Mouse (Mus musculus) heart, postnatal 0 days (tissue): ENCODE measurements around the gene 6030468B19Rik. TPM values are rescaled to one million over a fixed set of nuclear protein-coding genes. Genes with fewer than 3 reads are reported as not detected.

Experiments used
- ATAC-seq: fragments of 200-750 bp; cut with Nextera tagmentation; 2 replicates; pipeline ENCODE4 v1.8.0; 2017; ENCODE audit warnings: low read depth, moderate number of reproducible peaks, moderate library complexity; ENCODE audit not compliant: insufficient read depth
- DNase-seq: peaks from one replicate; pipeline ENCODE4 v3.0.0-alpha.2; 2016; ENCODE audit warnings: low spot score
- H3K27ac ChIP-seq: fragments of 300-500 bp; sonication (generic); 2 replicates; pipeline ENCODE4 v1.5.1; 2014; ENCODE audit warnings: low read depth, mild to moderate bottlenecking
- H3K27me3 ChIP-seq: fragments of 300-500 bp; sonication (generic); 2 replicates; pipeline ENCODE4 v1.6.1; 2014; ENCODE audit warnings: low read length, mixed read lengths; ENCODE audit not compliant: control insufficient read depth, insufficient read depth
- H3K36me3 ChIP-seq: fragments of 300-500 bp; sonication (generic); replicated peaks from 2 replicates; pipeline ENCODE4 v1.6.1; 2014; ENCODE audit warnings: low read length, mixed read lengths; ENCODE audit not compliant: control insufficient read depth, insufficient read depth
- H3K4me1 ChIP-seq: fragments of 300-500 bp; sonication (generic); 2 replicates; pipeline ENCODE4 v1.6.1; 2014; ENCODE audit warnings: antibody characterized with exemption; ENCODE audit not compliant: control insufficient read depth, insufficient read depth
- H3K4me2 ChIP-seq: fragments of 300-500 bp; sonication (generic); 2 replicates; pipeline ENCODE4 v1.6.1; 2014; ENCODE audit warnings: low read depth, mild to moderate bottlenecking, low read length, moderate library complexity
- H3K4me3 ChIP-seq: fragments of 300-500 bp; sonication (generic); 2 replicates; pipeline ENCODE4 v1.5.1; 2014; ENCODE audit warnings: low read depth, low read length
- H3K9ac ChIP-seq: fragments of 300-500 bp; sonication (generic); replicated peaks from 2 replicates; pipeline ENCODE4 v1.6.1; 2014; ENCODE audit warnings: low read depth, low read length, mixed read lengths
- H3K9me3 ChIP-seq: fragments of 300-500 bp; sonication (generic); replicated peaks from 2 replicates; pipeline ENCODE4 v1.6.1; 2016; ENCODE audit warnings: low read length; ENCODE audit not compliant: control insufficient read depth
- CTCF ChIP-seq: IDR thresholded peaks from 2 replicates; pipeline ENCODE4 v1.5.1; 2016; ENCODE audit warnings: antibody characterized with exemption, control low read depth, low read depth
- EP300 ChIP-seq: IDR thresholded peaks from 2 replicates; pipeline ENCODE4 v1.6.1; 2016; ENCODE audit warnings: antibody characterized with exemption, low read depth
- WGBS: fragments of 180-500 bp; shearing (Covaris S2); extraction: QIAGEN DNeasy Blood & Tissue Kit; methylation state at CpG from one replicate; pipeline ENCODE4 v1.1.7; 2014; 5-methylcytosine and 5-hydroxymethylcytosine counted together
- polyA plus RNA-seq: library from polyadenylated mRNA; unstranded; fragments of >200 nt; fragmentation: Nextera tagmentation; extraction: Ambion mirVana; gene quantifications from 2 replicates; pipeline ENCODE4 v1.2.1, GENCODE M21; 2015
- total RNA-seq: library from RNA; depleted of rRNA; stranded (reverse); fragments of >200 nt; gene quantifications from 2 replicates; pipeline ENCODE4 v1.2.3, GENCODE M21; 2014; ENCODE audit warnings: low replicate concordance

6030468B19Rik gene
- total and polyA plus RNA-seq, 2 experiments from 2014 or later = not detected

- peak overlapping the region; percentile 54 for H3K4me3 ChIP-seq
- 0% methylated on average over 17 of the region's 17 CpGs for WGBS
- no peak for ATAC-seq
These were observed 17.3 kb upstream of the 6030468B19Rik start for GRCm38 (mm10) chr11:117780199-117780515.

GRCm38 (mm10) chr11:117780582-117781111, 16.8 kb upstream of the 6030468B19Rik start:
- H3K4me1 ChIP-seq = peaks cover 30% of the 10 kb centered on the region
- TF ChIP-seq EP300 = no peak
- TF ChIP-seq CTCF = no peak; the same call in 1 of the 2 replicates
- ATAC-seq (peak; percentile 78), DNase-seq (peak; percentile 89)
- H3K9me3 ChIP-seq = no peaks in the 10 kb centered on the region
- peaks cover 17% of the 10 kb centered on the region for H3K36me3 ChIP-seq
- WGBS = under 1% methylated on average over 19 of the region's 19 CpGs
- H3K4me2 ChIP-seq = peak overlapping the region; percentile 88
- no peaks in the 10 kb centered on the region for H3K27me3 ChIP-seq
- H3K27ac ChIP-seq = peak overlapping the region; percentile 97
- peak overlapping the region; percentile 54 for H3K4me3 ChIP-seq
- H3K9ac ChIP-seq = peak overlapping the region; percentile 64

More at GRCm38 (mm10) chr11:117780199-117780515, 17.3 kb upstream of the 6030468B19Rik start:
- H3K27ac ChIP-seq = peak overlapping the region; percentile 97
- peak overlapping the region; percentile 64 for H3K9ac ChIP-seq
- H3K27me3 ChIP-seq = no peaks in the 10 kb centered on the region
- H3K4me1 ChIP-seq = peaks cover 30% of the 10 kb centered on the region
- H3K4me2 ChIP-seq = peak overlapping the region; percentile 88
- no peak for DNase-seq
- H3K9me3 ChIP-seq = no peaks in the 10 kb centered on the region
- peaks cover 17% of the 10 kb centered on the region for H3K36me3 ChIP-seq
- TF ChIP-seq EP300 (no peak), CTCF (no peak)

- no peaks in the 10 kb centered on the region for H3K9me3 ChIP-seq
- no peak for ATAC-seq
- H3K4me1 ChIP-seq = peaks cover 30% of the 10 kb centered on the region
- DNase-seq = peak; percentile 64
- H3K27me3 ChIP-seq = no peaks in the 10 kb centered on the region
- peak overlapping the region; percentile 64; the same call in 1 of the 2 replicates for H3K9ac ChIP-seq
- peak overlapping the region; percentile 97 for H3K27ac ChIP-seq
- no peak for TF ChIP-seq CTCF
- TF ChIP-seq EP300 = no peak; the same call in 1 of the 2 replicates
- H3K36me3 ChIP-seq = peaks cover 11% of the 10 kb centered on the region; the same call in 1 of the 2 replicates
- peak overlapping the region; percentile 54 for H3K4me3 ChIP-seq
- peak overlapping the region; percentile 88 for H3K4me2 ChIP-seq
- WGBS = 9% methylated on average over 18 of the region's 18 CpGs
These were observed 16.1 kb upstream of the 6030468B19Rik start for GRCm38 (mm10) chr11:117781199-117781821.

GRCm38 (mm10) chr11:117781993-117782704, 15.3 kb upstream of the 6030468B19Rik start, which contains the start of the genes Tmc8 and Tmc6:
TSS of gene Tmc8 (plus strand) at chr11:117782076.
TSS of gene Tmc6 (minus strand) at chr11:117782198.
- Histone ChIP-seq H3K36me3 (peaks cover 5% of the 10 kb centered on the region; the same call in 1 of the 2 replicates), H3K9me3 (no peaks in the 10 kb centered on the region), H3K4me1 (peaks cover 30% of the 10 kb centered on the region), H3K4me3 (peak within 1 kb of the TSS; percentile 54), H3K27ac (peak within 1 kb of the TSS; percentile 97), H3K27me3 (no peaks in the 10 kb centered on the region), H3K4me2 (peak within 1 kb of the TSS; percentile 88), H3K9ac (peak within 1 kb of the TSS; percentile 64)
- TF ChIP-seq EP300 (no peak), CTCF (no peak)
- no peak for ATAC-seq
- 32% methylated on average over 21 of the region's 24 CpGs for WGBS
- no peak for DNase-seq

GRCm38 (mm10) chr11:117782705-117783034, 14.8 kb upstream of the 6030468B19Rik start:
- Histone ChIP-seq H3K27ac (peak overlapping the region; percentile 97), H3K4me3 (peak overlapping the region; percentile 54), H3K9ac (peak overlapping the region; percentile 44), H3K27me3 (no peaks in the 10 kb centered on the region), H3K9me3 (no peaks in the 10 kb centered on the region), H3K4me1 (peaks cover 30% of the 10 kb centered on the region), H3K4me2 (peak overlapping the region; percentile 88), H3K36me3 (no peaks in the 10 kb centered on the region; the same call in 1 of the 2 replicates)
- DNase-seq (no peak), ATAC-seq (no peak)
- no peak for TF ChIP-seq CTCF
- no peak for TF ChIP-seq EP300
- WGBS = 57% methylated on average over 9 of the region's 9 CpGs
